Mouse (Mus musculus): ENCODE data around the gene Insig2.

- TF ChIP-seq POLR2A (IDR thresholded peaks at IDR 0.05; ENCODE audit: borderline replicate concordance, extremely low read depth, low read depth, low read length) (no peak), CTCF (IDR thresholded peaks at IDR 0.05; ENCODE audit: insufficient read depth, low read length) (no peak)
Measured at GRCm38 (mm10) chr1:121350616-121351015, 18.2 kb upstream of the Insig2 start.

All from lung, adult 2 months (tissue).